Mouse (Mus musculus): Measurements from ENCODE around the gene Olfr374.

Gene Olfr374

DNA sequence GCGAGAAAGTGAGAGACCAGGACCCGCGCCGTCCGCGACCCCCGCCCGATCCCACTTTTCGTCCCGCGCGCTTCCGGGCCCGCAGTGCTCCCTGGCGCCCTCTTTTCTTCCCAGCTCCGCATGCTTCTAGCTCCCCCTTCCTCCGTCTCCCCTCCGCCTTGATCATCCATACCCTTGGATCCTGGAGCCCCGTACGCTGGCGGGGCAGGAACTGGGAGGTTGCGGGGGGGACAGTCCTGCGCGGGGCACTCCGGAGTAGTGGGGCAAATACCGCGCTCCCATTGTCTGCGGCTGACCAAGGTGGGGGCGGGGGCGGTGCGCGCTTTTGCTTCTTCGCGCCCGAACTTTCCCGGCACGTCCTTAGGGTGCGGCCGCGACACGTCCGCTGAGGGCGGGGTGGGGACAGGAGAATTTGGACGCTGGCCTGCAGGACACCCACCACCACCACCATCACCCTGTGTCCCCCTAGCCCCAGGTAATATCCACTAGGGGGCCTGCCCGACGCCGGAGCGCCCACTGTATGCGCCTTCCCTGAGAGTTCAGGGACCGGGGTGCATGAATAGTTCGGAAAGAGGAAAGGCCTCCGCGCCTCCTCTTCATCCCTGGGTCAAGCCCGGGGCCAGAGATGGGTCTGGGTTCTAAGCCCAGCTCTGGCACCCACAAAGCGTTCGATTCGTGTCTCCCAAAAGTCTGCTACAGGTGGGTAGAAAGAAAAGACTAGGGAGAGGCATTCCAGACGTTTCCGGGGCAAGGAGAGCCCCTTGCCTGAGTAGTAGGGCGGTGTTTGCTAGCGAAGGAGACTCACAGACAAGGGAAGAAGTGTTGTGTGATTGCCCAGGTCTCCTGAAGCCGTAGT, 28.8 kb downstream of the Olfr374 start:
- peak; percentile 35 to 52 for DNase-seq (ENCODE audit: low spot score in 2 of 2)

DNA sequence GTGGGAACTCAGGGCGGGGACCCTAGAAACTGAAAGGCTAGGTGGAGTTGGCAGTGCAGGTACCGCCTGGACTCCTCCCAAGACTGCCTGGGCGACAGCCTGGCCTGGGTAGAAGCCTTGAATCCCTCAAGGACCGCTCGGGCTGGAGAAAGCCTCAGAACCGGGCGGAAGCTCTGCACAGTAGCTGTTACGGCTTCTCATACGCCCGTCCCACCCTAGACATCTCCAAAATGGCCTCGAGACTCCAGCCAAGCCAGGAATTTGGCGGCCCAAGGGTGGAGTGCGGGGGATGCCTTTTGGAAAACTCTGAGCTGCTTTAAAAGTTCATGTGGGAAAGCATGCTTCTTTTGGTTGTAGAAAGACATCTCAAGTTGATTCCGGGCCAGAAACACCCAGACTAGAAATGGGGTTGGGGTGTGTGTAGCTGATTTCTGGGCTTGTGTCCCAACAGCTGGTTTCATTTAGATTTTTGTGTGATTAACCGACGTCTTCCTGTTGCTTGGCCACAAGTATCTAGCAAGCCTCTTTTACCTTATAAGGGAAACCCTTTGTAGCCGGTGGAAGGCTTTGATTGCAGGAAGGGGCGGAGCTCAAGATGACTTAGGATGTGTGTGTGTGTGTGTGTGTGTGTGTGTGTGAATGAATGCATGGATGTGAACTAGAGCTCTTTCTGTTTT, 29.6 kb downstream of the Olfr374 start:
- DNase-seq (ENCODE audit: low spot score in 2 of 2), result peak; percentile 55 to 71

DNA sequence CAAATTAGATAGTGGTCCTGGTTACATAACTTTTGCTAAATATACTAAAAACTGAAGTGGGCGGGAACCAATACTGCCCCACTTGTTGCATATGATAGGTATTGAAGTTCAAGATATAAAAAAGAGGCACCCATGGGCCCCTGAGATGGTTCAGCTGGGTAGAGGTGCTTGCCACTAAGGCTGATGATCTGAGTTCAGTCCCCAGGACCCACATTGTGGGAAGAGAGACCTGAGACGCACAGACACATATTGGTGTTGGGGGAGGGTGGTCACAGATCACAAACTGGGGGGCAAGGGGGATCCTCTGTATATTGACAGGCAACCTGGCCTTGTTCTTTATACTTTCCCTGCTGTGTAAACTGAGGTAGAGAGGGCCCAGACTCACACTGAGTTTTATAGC, 30.6 kb downstream of the Olfr374 start:
- DNase-seq (ENCODE audit: low spot score in 2 of 2), result no peak

DNA sequence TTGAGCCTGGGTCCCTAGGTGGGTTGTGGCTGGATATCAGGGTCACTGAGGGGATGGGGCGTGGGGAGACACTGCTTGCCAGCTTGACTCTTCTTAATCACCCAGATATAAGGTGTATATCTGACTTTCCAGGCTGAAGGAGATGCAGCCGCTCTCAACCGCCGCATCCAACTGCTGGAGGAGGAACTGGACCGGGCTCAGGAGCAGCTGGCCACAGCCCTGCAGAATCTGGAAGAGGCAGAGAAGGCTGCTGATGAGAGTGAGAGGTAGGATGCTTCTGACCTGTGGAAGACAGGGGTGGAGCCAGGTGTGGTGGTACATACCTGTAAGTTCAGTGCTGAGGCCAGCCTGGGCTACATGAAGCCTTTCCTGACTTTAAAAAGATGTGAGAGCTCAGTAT, 31.6 kb downstream of the Olfr374 start:
- DNase-seq (ENCODE audit: low spot score in 2 of 2), result no peak

DNA sequence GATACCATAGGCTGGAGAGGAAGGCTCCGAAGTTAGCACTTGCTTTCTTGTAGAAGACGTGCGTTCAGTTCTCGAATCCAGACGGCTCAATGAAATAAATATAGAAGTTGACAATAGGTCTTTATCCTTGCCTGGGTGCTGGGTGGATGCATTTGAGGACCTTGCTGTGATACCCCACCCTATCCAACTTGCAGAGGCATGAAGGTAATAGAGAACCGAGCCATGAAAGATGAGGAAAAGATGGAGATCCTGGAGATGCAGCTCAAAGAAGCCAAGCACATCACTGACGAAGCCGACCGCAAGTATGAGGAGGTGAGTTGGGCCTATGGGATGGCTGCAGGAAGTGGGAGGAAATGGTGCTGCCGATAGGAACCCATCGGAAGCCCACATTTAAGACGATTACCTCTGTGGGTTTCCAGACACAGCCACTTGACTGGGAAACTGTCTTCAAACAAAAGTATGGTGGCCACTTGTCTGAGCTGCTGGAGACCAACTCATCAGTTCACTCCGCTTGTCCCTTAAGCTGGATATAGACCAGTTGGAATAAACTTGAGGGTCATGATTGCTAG, 36.5 kb downstream of the Olfr374 start:
- no peak for DNase-seq (ENCODE audit: low spot score in 2 of 2)

DNA sequence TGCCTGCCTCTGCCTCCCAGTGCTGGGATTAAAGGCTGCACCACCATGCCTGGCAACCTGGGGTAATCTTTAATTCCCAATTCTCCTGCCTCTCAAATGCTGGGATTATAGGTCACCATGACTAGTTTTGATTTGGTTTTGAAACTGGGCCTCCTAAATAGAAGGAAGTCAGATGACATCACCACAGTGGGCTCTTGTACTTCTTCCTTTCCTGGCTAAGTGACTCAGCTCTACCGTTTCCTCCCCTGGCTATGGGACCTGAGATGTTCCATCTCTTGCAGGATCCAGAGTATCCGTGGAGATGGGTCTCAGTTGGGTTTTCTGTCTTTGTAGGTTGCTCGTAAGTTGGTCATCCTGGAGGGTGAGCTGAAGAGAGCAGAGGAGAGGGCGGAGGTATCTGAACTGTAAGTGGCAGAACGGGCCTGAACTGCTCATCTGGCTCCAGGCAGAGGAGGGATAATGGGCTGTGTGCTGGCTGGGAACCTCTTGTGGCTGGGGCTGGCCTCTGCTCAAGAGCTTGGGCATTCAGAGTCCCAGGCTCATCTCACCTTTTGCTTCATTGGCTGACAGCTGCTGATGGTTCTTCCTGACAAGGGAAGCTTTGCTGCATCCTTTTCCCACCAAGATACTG, 37.6 kb downstream of the Olfr374 start:
- DNase-seq (ENCODE audit: low spot score in 2 of 2), result no peak

DNA sequence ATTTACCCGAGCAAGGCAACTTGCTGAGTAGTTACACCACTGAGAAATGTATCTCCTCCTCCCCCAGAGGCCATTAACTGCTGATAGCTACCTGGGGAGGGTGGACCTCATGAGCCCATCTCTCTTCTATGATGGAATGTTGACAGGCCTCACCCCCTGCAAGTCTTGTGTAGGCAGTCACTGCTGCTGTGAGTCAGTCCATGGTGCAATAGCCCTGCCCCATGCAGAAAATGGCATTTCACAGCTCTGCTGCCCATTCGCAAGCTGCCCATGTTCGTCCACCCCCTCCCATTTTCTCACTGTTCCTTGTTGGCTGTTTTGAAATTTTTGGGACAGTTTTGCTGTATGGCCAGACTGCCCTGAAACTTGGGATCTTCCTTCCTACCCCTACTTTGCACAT, 38.7 kb downstream of the Olfr374 start:
- no peak for DNase-seq (ENCODE audit: low spot score in 2 of 2)

DNA sequence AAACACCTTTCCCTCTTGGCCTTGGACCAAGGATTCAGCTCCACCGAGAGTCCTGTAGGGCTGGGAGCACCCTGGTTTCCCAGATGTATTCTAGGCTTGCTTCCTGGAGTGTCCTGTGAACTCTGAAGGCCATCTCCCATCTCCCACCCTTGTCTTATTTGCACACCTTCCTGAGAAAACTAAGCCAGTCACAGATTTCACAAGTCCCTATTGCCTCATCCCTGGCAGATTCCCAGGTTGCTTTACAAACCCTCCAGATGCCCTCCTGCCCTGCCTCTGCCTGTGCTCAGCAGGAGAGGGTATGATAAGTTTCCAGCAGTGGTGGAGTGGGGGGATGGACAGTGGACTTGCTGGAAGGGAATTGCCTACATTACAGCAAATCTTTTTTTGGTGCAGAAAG, 39.2 kb downstream of the Olfr374 start:
- no peak for DNase-seq (ENCODE audit: low spot score in 2 of 2)

DNA sequence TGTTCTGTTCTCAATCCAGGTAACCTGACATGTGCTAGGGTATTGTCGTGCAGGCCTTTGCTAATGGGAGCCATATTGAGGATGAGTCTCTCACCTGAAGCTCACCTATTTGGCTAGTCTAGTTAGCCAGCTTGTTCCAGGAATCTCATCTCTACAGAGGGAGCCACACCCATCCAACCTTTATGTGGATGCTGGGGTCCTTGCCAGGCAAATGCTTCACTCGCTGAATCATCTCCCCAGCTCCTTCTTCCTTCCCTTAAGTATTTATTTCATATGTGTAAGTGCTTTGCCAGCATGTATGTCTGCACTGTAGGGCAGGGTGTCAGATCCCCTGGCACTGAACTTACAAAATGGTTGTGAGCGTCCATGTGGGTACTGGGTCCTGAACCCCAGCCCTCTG, 39.7 kb downstream of the Olfr374 start:
- DNase-seq (ENCODE audit: low spot score in 2 of 2), result no peak

DNA sequence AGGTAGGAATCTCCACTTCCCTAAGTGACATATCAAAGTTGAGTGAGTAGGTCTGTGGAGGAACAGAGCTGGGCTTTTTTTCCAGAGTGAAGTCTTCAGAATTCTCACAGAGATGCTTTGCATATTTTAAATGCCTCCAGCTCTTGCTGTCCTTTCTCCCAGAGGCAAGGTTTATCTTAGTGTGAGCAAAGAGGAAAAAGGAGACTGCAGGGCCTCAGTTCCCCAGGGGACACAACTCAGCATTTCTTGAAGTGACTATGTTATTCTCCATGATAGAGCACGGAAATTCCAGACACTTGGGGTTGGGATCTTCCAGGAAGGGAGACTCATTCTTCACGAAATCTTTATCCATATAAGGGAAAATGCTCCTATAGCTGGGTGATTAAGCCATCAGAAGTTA, 40.4 kb downstream of the Olfr374 start:
- no peak for DNase-seq (ENCODE audit: low spot score in 2 of 2)

DNA sequence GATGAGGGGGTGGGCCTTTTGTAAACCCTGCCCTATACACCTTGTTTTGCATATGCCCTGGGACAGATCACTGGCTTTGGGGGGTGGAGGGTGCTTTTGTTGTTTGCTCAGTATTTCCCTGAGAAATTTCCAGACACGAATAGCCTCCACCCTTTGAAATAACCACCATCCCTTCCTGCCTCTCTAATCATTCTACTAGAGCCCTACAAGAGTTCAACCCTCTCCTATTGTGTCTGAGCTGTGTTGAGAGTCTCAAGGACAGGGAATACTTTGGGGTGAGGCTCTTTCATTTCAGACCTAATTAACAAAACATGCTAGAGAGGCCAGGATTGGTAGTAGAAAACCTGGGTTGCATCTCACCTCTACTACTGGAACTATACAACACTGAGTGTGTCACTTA, 42.2 kb downstream of the Olfr374 start:
- no peak for DNase-seq (ENCODE audit: low spot score in 2 of 2)

DNA sequence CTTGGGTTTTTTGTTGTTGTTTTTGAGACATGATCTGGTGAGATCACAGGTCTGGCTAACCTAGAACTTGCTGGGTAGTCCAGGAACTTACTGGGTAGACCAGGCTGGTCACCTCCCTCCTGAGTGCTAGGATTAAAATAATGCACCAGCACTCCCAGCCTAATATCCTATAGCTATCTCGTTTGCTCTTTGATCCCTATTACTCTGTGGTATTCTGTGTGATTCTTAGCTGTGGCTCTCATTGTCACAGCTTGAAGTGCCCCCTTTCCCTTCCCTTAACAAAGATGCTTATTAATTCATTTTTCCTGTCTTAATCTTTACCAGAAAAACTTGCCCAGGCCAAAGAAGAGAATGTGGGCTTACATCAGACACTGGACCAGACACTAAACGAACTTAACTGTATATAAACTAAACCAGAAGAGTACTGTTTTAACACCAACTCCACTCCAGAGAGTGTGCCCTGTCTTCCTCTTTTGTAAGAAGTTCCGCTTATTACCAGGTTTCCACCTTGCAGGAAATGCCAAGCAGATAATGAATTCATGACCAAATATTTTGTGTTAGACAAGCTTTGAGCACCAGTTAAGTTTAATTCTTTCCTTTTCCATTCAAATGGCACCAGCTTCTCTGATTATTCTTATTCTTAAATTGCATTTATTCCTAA, 44.7 kb downstream of the Olfr374 start:
- no peak for DNase-seq (ENCODE audit: low spot score in 2 of 2)

DNA sequence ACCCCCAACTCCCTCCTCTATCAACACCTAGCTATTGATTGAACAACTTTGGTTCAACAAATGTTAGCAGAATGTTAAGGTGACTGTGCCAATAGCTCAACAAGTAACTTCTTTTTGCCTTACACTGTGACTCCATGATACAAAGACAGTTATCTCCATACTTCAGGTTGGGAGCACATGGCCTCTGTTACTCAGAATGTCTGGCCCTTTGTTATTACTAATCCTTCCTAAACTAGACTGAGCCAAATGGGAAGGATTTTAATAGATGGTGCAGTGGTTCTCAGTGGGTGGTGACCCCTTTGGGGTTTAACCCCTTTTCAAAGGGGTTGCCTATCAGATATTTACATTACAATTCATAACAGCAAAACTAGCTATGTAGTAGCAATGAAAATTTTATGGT, 46.5 kb downstream of the Olfr374 start:
- DNase-seq (ENCODE audit: low spot score in 2 of 2), result no peak

DNA sequence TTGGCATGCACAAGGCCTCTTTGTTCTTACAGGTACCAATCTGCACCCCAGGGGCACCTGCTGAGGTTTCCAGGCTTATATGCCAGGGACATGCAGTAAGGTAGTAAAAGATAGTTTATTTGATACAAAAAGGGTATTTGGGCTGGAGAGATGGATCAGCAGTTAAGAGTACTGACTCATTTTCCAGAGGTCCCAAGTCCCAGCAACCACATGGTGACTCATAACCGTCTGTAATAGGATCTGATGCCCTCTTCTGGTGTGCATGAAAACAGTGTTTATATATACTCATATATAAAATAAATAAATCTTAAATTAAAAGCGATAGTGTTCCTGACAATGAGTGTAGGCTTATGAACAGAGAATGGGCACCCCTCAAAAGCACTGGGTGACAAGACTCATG, 51.3 kb downstream of the Olfr374 start:
- DNase-seq (ENCODE audit: low spot score in 2 of 2), result no peak

DNA sequence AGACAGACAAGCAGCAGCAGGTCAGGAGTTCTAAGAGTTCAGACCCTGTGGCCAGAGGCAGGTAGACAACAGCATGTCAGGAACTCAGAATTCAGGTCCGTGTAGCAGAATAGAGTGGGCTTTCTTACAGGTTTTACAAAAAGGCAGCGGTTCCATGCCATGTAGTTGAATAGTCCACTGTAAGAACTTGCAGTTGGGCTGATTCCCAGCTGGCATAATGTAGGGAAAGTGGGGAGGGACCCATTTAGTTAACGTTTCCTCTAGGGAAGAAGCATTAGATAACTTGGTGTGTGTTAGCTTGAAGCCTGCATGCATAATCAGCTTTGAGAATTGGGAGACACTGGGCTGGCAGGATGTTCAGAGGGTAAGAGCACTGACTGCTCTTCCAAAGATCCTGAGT, 51.9 kb downstream of the Olfr374 start:
- DNase-seq (ENCODE audit: low spot score in 2 of 2), result no peak

DNA sequence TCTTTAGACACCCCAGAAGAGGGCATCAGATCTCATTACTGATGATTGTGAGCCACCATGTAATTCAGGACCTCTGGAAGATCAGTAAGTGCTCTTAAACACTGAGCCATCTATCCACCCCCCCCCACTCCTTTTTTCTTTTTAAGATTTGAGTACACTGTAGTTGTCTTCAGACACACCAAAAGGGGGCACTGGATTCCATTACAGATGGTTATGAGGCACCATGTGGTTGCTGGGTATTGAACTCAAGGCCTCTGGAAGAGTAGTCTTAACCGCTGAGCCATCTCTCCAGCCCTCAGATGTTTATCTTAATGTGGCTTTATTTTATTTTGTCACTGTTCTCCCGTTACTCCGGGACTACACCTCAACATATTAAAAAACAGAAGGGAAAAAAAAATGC, 53.2 kb downstream of the Olfr374 start:
- no peak for DNase-seq (ENCODE audit: low spot score in 2 of 2)

DNA sequence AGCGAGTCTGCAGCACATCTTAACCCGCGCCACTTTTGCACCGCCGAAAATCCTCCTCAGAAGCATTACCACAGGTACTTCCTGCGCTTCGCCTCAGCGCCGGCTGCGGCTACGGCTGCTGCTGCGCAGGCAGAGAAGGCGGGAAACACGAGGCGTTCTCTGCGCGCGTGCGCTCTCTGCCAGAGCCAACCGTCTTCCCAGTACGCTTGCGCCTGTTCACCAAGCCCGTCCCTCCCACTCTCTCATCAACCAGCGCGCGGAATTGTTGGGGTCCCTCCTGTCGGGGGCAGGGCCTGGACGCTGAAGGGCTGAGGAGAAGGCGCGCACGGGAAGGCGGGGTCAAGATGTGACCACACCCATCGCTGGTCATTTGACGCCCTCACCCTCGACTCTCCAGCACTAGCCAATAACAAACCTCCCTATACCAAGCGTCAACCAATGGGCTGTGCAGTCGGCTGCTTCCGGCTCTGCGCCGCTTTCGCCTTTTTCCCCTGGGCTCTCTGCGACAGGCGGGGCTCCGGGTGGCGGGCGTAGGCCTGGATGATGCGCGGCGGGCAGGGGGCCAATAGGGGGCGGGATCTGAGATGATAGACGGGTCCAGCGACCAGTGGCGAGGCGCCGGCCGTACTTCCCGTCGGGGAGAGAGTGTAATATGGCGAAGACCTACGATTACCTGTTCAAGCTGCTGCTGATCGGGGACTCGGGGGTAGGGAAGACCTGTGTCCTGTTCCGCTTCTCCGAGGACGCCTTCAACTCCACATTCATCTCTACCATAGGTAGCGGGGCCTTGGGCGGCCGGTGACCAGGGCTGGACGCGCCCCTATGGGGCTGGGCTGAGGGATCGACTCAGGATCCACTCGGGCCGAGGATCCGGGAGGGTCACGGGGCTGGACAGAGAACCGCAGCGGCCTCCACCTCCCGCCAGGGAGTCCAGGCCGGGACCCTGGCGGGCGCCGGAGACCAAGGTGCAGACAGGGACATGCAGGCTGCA, 54.2 kb downstream of the Olfr374 start, which contains the start of gene Rab8a:
Rab8a (plus strand) TSS at position 494 of the 991 bp plus-strand sequence.
- peak; percentile 100 for DNase-seq (ENCODE audit: low spot score in 2 of 2)

DNA sequence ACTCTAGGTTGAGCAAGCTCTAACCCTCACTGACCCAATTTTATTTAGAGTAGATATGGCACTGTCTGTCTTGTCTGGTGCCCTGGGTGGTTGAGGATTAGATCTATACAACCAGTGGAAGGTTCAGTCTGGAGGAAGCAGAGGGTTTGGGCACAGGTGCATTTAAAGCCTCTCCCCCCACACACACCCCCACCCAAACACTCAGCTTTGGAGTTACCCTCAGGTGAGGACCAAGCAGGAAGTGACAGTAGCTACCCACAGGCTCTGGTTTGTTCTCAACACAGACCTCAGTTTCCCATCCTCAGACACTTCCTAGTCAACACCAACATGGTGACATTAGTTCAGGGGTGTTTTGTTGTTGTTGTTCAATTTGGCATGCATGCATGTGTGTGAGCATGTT, 56.0 kb downstream of the Olfr374 start:
- DNase-seq (ENCODE audit: low spot score in 2 of 2), result no peak

Measured in urinary bladder, adult 18-20 months (tissue).